Mouse (Mus musculus): ENCODE results near the gene Cntnap1. TPM values are rescaled to one million over a fixed set of nuclear protein-coding genes. Genes with fewer than 3 reads are reported as not detected.
A peak's percentile ranks its signal among the peaks of the same experiment; 100 is the strongest.

Cntnap1 gene
- total RNA-seq, 2 experiments from 2014 or later, result 0.82 to 1.2 TPM

GRCm38 (mm10) chr11:101182771-101183517, 12.6 kb downstream of the Cntnap1 start:
- DNase-seq (ENCODE audit: low spot score), result no peak

DNA sequence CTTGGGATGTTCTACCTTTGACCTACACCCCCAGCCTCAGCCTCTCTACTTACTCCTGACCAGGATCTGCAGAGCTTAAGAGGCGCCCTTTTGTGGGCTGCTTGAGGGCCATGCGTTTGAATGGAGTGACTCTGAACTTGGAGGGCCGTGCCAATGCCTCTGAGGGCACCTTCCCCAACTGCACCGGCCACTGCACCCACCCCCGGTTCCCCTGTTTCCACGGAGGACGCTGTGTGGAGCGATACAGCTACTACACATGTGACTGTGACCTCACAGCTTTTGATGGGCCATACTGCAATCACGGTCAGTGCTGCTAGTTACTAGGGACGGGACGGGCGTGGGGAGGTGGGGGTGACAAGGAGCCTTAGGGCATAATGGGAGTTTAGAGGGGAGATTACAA, 14.7 kb downstream of the Cntnap1 start:
- DNase-seq (ENCODE audit: low spot score), result no peak

DNA sequence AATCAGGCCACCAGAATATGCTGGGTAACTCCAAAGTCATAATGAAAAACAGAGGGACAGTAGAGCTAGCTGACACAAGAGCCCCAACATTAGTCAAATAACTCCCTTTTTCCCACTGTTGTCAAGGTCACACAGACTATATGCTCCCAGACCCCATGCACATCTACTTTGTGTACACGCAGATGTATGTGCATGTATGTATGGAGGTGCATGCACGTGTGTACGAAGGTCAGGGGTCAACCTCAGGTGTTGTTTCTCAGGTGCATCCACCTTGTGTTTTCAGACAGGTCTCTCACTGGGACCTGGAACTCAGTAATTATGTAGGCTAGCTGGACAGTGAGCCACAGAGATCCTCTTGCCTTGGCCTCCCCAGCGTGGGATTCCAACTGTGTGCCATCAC, 15.1 kb downstream of the Cntnap1 start:
- DNase-seq (ENCODE audit: low spot score), result no peak

DNA sequence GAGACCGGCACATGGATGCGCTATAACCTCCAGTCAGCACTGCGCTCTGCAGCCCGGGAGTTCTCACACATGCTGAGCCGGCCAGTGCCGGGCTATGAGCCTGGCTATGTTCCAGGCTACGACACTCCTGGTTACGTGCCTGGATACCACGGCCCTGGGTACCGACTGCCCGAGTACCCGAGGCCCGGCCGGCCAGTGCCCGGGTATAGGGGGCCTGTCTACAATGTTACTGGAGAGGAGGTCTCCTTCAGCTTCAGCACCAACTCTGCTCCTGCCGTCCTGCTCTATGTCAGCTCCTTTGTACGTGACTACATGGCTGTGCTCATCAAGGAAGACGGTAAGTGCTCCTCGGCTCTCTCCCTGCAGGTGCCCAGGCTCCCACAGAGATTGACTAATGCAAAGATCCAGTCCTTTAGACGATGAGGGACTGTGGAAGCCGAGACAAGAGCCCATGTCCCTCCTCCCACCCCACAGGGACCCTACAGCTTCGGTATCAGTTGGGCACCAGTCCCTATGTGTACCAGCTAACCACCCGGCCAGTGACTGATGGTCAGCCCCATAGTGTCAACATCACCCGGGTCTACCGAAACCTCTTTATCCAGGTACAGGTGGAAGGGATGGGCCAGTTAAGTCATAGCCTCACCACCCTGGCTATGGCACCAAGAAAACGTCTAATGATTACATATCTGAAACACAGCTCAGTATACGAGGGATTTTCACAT, 16.4 kb downstream of the Cntnap1 start:
- DNase-seq (ENCODE audit: low spot score), result no peak

DNA sequence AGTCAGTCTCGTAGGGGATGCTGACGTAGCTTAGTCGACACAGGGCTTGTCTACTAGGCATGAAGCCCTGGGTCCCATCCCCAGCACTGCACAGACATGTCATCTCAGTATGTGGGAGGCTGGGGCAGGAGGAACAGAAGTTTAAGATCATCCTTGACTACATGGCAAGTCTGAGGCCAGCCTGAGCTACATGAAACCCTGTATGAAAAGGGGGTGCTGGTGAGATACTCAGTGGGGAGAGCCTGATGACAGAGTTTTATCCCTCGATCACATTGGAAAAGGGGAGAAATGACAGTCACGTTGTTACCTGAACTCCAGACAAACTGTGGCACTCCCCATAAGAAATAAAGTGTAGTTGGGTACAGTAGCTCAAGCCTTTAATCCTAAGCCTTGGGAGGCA, 17.2 kb downstream of the Cntnap1 start:
- no peak for DNase-seq (ENCODE audit: low spot score)

GRCm38 (mm10) chr11:101188166-101188805, 18.0 kb downstream of the Cntnap1 start:
- no peak for DNase-seq (ENCODE audit: low spot score)

GRCm38 (mm10) chr11:101189495-101190180, 19.3 kb downstream of the Cntnap1 start:
- DNase-seq (ENCODE audit: low spot score), result peak; percentile 80

- no peak for DNase-seq (ENCODE audit: low spot score)
Observed at GRCm38 (mm10) chr11:101190181-101190912, 20.0 kb downstream of the Cntnap1 start.

- no peak for DNase-seq (ENCODE audit: low spot score)
Observed at GRCm38 (mm10) chr11:101190913-101191907, 20.9 kb downstream of the Cntnap1 start.

GRCm38 (mm10) chr11:101191919-101192470, 21.7 kb downstream of the Cntnap1 start:
- DNase-seq (ENCODE audit: low spot score), result no peak

GRCm38 (mm10) chr11:101192646-101193045, 22.3 kb downstream of the Cntnap1 start:
- DNase-seq (ENCODE audit: low spot score), result no peak

DNA sequence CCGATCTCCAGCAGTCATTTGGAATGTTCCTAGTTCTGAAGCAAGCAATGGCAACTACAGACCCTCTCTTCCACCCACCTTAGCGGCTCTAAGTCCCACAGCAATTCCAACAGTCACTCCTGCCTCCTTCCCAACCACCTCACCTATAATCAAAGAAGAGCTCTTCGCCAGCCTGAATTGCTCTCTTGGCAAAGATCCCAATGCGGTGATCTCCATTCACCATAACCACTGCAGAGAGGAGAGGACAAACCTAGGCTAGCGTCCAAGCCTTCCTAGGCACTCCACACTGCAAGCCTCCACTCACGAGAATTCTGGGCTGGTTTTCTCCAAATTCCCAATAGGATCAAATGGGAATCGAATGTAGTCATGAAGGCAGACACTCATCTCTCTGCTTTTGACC, 22.8 kb downstream of the Cntnap1 start:
- no peak for DNase-seq (ENCODE audit: low spot score)

- DNase-seq (ENCODE audit: low spot score), result no peak
Observed at GRCm38 (mm10) chr11:101194137-101194536, 23.8 kb downstream of the Cntnap1 start.

GRCm38 (mm10) chr11:101194643-101195042, 24.3 kb downstream of the Cntnap1 start:
- no peak for DNase-seq (ENCODE audit: low spot score)

DNA sequence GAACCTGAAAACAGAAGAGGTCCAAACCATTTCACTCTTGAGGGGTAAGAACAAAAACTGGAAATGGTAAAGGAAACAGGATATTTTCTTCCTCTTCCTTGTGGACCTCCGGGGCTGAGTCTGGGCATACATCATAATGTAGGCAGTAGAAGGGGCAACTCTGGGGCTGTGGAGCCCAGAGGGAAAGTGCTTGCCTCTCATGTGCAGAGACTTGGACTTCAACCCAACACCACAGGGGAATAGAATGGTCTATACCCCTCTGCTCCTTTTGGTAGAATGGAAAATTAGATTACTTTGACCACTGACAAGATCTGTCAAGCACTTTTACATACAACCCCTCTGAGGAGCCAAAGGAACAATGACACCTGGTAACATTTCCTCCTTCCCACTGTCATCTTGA, 24.8 kb downstream of the Cntnap1 start:
- DNase-seq (ENCODE audit: low spot score), result no peak

- DNase-seq (ENCODE audit: low spot score), result no peak
Observed at GRCm38 (mm10) chr11:101195571-101195970, 25.2 kb downstream of the Cntnap1 start.

DNA sequence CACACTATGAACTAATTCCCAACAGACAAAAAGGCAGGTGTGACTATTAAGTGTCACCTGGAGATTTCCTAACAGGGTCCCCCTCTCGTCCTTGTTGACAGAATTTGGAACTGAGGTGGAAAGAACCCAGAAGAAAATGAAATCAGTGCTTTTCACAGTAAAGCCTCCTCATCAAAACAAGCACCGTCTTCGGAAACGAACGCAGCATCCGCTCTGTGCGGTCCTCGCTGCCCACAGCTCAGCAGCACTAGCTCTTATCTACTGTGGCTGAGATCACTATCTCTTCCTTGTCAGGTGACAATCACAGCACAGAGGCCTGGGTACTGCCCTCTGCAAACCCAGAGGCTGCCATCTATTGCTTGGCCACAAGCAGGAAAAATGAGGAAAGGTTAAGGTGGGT, 25.9 kb downstream of the Cntnap1 start:
- no peak for DNase-seq (ENCODE audit: low spot score)

DNA sequence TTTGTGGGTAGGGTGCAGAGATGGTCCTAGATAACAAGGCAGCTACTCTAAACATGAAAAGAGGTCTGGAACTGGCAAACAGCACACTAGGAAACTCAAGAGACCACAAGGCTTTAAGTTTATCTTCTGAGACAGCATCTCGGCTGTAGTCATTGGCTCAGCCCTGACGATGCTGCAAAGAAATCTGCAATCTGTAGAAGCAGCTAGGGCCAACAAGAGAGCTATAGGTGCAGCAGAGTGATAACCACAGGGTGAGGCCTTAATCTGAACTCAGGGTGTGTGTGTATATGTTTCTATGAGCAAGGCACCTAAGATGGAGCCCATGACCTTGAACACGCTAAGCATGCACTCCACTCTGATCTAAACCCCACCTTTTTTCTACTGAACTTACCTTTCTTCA, 29.2 kb downstream of the Cntnap1 start:
- no peak for DNase-seq (ENCODE audit: low spot score)

- no peak for DNase-seq (ENCODE audit: low spot score)
Observed at GRCm38 (mm10) chr11:101200986-101201385, 30.7 kb downstream of the Cntnap1 start.

- DNase-seq (ENCODE audit: low spot score), result peak; percentile 76
Observed at GRCm38 (mm10) chr11:101211970-101212369, 41.6 kb downstream of the Cntnap1 start.

Data from gastrocnemius, adult 18-20 months (tissue).